Mouse (Mus musculus): ENCODE results near the gene Myh3.
"Not testable (repeated sequence)": the region's sequence is repeated elsewhere in the genome, so short reads cannot be mapped to it uniquely, and the experiment has no call there.

Myh3 gene

DNA sequence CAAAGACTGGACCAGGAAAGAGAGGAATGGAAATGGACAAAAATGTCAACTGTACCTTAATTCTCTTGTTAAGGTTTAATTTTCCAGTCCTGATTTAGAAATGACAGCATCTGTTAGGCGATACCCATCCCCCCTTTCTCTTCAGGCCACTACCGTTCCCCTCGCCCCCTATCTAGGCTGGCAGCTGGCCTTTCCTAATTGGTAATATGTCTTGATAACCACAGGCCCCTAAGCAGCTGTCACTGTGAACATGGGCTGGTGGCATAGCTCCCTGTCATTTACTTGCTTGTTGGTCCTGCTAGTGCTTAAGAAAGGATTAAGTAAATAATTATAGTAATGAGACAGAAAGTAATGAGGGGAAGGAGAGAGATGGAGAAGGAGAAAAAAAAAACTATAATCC, 665 bp upstream of the Myh3 start:
- DNase-seq (ENCODE audit: low read depth), result no peak

- no peak for DNase-seq (ENCODE audit: low read depth)
These were observed 788 bp downstream of the Myh3 start for GRCm38 (mm10) chr11:67078888-67079287.

DNA sequence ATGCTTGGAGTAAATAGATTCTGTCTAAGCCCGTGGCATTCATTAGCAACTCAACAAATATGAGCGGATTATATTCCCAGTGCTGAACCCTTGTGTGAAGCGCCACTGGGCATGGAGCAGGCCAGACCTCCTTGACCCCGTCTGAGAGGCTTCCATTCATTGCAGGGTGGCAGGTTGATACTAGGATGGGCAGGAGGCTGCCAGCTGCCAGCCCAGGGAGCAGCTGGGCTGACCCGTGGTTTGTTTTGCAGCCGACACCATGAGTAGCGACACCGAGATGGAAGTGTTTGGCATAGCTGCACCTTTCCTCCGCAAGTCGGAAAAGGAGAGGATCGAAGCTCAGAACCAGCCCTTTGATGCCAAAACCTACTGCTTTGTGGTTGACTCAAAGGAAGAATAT, 1.6 kb downstream of the Myh3 start:
- no peak for DNase-seq (ENCODE audit: low read depth)

- DNase-seq (ENCODE audit: low read depth), result peak; percentile 60
These were observed 2.1 kb downstream of the Myh3 start for GRCm38 (mm10) chr11:67080168-67080567.

- DNase-seq (ENCODE audit: low read depth), result peak; percentile 85
These were observed 3.1 kb downstream of the Myh3 start for GRCm38 (mm10) chr11:67081125-67081649.

GRCm38 (mm10) chr11:67082188-67082587, 4.1 kb downstream of the Myh3 start:
- no peak for DNase-seq (ENCODE audit: low read depth)

DNA sequence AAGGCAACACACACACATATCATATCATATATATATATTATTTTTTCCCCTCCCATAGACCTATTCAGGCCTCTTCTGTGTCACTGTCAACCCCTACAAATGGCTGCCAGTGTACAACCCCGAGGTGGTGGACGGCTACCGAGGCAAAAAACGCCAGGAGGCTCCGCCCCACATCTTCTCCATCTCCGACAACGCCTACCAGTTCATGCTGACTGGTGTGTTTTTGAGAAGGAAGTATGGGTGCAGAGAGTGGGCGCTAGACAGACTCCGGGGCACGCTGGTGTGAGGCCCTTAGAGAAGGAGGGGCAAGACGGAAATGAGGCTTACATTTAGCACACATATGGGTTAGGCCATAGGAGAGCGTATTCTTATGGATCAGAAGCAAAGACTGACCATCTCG, 4.7 kb downstream of the Myh3 start:
- no peak for DNase-seq (ENCODE audit: low read depth)

DNA sequence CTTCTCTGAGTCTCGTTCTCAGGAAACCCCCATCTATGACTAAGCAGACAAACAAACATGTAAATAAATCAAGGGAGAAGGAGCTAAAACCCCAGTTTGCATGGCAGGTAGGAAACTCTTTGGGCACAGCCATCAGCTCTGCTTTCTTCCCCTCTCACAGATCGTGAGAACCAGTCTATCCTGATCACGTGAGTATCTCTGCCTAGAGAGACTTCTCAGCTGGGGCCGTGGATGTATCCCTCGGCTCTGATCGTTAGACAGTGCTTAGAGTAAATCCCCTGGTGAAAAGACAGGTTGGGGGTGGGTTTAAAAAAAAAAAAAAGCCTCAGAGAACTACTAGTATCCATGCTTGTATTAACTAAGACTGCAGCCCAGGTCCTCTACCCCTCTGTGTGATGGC, 5.1 kb downstream of the Myh3 start:
- DNase-seq (ENCODE audit: low read depth), result no peak

- DNase-seq (ENCODE audit: low read depth), result no peak
These were observed 5.7 kb downstream of the Myh3 start for GRCm38 (mm10) chr11:67083712-67084340.

DNA sequence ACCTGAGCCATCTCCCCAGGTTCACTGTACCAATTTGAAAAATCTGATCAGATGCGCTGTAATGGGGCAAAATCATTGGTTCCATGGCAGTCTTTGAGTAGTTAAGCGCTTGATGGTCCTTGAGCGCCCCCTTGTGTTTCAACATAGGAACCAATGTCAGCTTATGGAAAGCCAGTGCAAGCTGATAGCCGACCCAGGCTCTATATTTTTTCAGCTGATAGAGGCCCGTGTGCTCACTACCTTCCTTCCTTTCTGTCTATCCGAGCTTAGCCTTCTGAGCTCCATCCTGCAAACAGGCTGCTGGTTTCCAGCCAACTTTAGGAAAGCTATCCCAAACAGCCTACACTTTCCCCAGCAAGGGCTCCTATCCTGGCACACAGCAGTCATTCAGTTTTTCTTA, 7.4 kb downstream of the Myh3 start:
- DNase-seq (ENCODE audit: low read depth), result peak; percentile 89

DNA sequence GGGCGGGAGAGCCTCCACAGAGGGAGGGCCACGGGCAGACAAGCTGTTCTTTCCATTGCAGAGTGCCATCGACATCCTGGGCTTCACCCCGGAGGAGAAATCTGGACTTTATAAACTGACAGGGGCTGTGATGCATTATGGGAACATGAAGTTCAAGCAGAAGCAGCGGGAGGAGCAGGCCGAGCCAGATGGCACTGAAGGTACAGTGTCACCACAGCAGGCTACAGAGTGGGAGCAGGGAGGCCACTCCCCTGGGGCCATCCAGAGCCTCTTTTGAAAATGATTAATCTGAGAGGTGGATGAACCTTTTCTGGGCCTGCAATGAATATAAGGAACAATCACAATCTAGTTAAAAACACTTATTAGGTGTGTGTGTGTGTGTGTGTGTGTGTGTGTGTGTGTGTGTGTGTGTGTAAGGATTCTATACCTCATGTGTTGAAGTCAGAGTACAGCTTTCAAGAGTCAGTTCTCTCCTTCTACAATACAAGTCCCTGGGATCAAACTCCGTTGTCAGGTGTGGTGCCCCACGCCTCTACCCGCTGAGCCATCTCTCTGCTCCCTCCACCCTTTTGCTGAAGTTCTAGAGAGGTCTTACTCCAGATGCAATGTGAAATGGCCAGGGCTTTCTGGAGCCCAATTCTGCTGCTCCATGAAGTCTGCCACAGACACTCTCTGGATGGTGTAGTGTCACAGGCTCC, 8.5 kb downstream of the Myh3 start:
- no peak for DNase-seq (ENCODE audit: low read depth)

DNA sequence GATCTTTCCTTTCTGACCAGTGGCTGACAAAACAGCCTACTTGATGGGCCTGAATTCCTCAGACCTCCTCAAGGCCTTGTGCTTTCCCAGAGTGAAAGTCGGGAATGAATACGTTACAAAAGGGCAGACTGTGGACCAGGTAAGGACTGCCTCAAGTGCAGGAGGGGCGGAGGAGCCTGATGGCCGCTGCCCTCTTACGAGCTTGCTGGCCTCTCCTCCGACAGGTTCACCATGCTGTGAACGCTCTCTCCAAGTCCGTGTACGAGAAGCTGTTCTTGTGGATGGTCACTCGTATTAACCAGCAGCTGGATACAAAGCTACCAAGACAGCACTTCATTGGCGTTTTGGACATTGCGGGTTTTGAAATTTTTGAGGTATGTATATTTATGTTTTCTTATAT, 9.1 kb downstream of the Myh3 start:
- no peak for DNase-seq (ENCODE audit: low read depth)

- DNase-seq (ENCODE audit: low read depth), result not testable (repeated sequence)
These were observed 14.3 kb downstream of the Myh3 start for GRCm38 (mm10) chr11:67092354-67092753.

- no peak for DNase-seq (ENCODE audit: low read depth)
These were observed 15.1 kb downstream of the Myh3 start for GRCm38 (mm10) chr11:67093201-67093600.

- DNase-seq (ENCODE audit: low read depth), result no peak
These were observed 15.6 kb downstream of the Myh3 start for GRCm38 (mm10) chr11:67093652-67094051.

DNA sequence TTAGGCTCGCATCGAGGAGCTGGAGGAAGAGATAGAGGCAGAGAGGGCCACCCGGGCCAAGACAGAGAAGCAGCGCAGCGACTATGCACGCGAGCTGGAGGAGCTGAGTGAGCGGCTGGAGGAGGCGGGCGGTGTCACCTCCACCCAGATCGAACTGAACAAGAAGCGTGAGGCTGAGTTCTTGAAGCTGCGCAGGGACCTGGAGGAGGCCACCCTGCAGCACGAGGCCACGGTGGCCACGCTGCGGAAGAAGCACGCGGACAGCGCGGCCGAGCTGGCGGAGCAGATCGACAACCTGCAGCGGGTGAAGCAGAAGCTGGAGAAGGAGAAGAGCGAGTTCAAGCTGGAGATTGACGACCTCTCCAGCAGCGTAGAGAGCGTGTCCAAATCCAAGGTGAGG, 16.4 kb downstream of the Myh3 start:
- no peak for DNase-seq (ENCODE audit: low read depth)

DNA sequence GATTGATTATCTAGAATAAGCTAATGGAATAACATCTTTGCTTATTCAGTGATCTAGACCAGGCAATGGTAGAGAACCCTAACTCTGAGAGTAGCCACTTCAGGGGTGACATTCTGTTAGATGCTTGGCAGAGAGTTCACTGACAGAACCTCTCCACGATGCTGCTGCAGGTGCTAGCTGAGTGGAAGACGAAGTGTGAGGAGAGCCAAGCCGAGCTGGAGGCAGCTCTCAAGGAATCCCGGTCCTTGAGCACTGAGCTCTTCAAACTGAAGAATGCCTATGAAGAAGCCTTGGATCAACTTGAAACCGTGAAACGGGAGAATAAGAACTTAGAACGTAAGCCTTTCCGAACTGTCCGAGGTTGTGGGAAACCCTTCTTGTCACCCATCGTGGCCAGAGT, 19.6 kb downstream of the Myh3 start:
- DNase-seq (ENCODE audit: low read depth), result no peak

DNA sequence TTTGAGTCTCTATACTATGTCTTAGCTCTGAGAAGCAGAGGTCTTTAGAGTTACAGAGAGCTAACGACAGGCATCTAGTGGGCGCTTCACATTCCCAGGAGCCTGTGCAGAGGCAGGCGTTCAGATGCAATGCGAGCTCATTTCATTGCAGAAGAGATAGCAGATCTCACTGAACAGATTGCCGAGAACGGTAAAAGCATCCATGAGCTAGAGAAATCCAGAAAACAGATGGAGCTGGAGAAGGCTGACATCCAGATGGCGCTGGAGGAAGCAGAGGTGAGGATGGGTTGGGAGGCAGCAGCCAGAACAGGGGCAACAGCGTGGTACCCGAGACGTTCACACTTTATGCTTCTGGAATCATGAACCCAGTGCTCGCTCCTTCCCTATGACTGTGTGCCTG, 20.3 kb downstream of the Myh3 start:
- no peak for DNase-seq (ENCODE audit: low read depth)

- DNase-seq (ENCODE audit: low read depth), result no peak
These were observed 21.1 kb downstream of the Myh3 start for GRCm38 (mm10) chr11:67099241-67099640.

GRCm38 (mm10) chr11:67100169-67100568, 22.1 kb downstream of the Myh3 start:
- peak; percentile 42 for DNase-seq (ENCODE audit: low read depth)

DNA sequence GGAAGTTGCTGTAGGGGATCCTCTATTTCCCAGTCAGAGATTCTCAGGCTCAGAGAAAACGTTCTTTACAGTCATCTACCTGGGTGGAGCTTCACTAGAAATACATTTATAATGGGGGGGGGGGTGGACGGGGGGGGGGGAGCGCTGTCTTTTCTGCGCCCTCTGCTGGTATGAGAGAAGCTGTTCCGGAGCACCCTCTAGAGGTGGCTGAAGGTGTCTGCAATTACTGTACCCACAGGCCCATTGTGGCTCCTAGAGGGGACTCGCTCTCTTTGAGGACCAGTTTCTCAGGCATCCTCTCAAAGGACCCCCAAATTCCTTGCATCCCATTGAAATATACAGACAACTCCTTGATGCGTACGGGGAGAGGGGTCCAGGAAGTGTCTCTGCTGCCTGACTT, 23.6 kb downstream of the Myh3 start:
- DNase-seq (ENCODE audit: low read depth), result peak; percentile 28

GRCm38 (mm10) chr11:67103256-67103655, 25.2 kb downstream of the Myh3 start:
- DNase-seq (ENCODE audit: low read depth), result no peak

GRCm38 (mm10) chr11:67104242-67104641, 26.1 kb downstream of the Myh3 start:
- DNase-seq (ENCODE audit: low read depth), result no peak

DNA sequence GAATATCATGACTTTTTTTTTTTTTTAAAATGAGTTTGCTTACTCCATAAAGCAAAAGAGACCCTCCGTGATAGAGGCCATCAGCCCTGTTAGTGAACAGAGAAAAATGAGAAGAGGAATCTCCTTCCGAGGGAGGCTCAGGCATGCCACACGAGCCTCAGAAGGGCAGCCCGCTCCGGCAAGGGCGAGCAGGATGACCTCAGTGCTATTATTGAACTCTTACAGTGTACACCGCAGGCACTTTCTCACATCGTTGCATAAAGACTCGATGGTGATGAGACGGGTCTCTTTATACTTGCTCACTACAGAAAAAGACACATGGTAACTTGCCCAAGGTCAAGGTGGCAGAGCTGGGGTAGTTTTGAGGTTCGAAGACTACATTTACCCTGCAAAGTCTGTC, 26.6 kb downstream of the Myh3 start:
- DNase-seq (ENCODE audit: low read depth), result no peak

Data from 416B (cell line).